Mouse (Mus musculus) stomach, postnatal 0 days (tissue): ENCODE data around the gene Doc2g.

Experiments used
- CTCF ChIP-seq: IDR thresholded peaks from 2 replicates; pipeline ENCODE4 v1.5.1; 2016; ENCODE audit warnings: antibody characterized with exemption, low read depth, mild to moderate bottlenecking, moderate library complexity
- EP300 ChIP-seq: optimal IDR thresholded peaks from 2 replicates; pipeline ENCODE3; 2016; ENCODE audit warnings: antibody characterized with exemption

DNA sequence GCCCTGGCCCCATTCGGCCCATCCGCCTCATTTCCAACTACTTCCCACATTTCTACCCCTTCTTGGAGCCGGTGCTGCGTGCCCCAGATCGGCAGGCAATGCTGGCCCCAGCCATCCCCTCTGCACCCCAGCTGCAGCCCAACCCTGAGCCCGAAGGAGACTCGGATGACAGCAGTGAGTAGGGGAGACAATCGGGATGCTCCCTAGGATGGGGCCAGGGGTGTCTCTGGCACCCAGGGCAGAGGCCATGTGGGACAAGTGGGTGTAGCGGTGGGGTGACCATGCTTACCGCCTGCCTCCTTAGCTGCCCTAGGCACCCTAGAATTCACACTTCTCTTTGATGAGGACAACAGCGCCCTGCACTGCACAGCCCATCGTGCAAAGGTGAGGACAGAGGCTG lies 528 bp downstream of the Doc2g start:
- TF ChIP-seq CTCF (no peak), EP300 (no peak)
